Mouse (Mus musculus) erythroblast, embryonic 14.5 days (primary cell): ENCODE measurements around the gene Pard3b. TPM values are rescaled to one million over a fixed set of nuclear protein-coding genes. Genes with fewer than 3 reads are reported as not detected.
"Not testable (repeated sequence)": the region's sequence is repeated elsewhere in the genome, so short reads cannot be mapped to it uniquely, and the experiment has no call there.

Source experiments
- H3K27me3 ChIP-seq: 2 replicates; pipeline ENCODE4 v1.6.1; 2012; ENCODE audit warnings: inconsistent platforms; ENCODE audit not compliant: control insufficient read depth
- H3K36me3 ChIP-seq: 2 replicates; pipeline ENCODE4 v1.6.1; 2012; ENCODE audit warnings: mild to moderate bottlenecking, inconsistent platforms; ENCODE audit not compliant: control insufficient read depth
- H3K4me1 ChIP-seq: 2 replicates; pipeline ENCODE4 v1.6.1; 2012; ENCODE audit warnings: inconsistent platforms; ENCODE audit not compliant: control insufficient read depth
- H3K4me3 ChIP-seq: replicated peaks from 2 replicates; pipeline ENCODE3; 2012; ENCODE audit warnings: moderate library complexity, mild to moderate bottlenecking, inconsistent platforms
- H3K9me3 ChIP-seq: 2 replicates; pipeline ENCODE4 v1.6.1; 2012; ENCODE audit warnings: low read length, inconsistent platforms, mixed read lengths; ENCODE audit not compliant: control insufficient read depth
- GATA1 ChIP-seq: IDR thresholded peaks from 2 replicates; pipeline ENCODE4 v1.6.1; 2012; ENCODE audit warnings: low read length, inconsistent platforms, mixed read lengths
- TAL1 ChIP-seq: IDR thresholded peaks from 3 replicates; pipeline ENCODE4 v1.6.1; 2012; ENCODE audit warnings: low read length, inconsistent platforms, mixed read lengths
- polyA plus RNA-seq: library from polyadenylated mRNA; stranded (reverse); fragments of >175 nt; gene quantifications from 2 replicates; pipeline ENCODE4 v1.2.3, GENCODE M21; 2012

Pard3b gene
- polyA plus RNA-seq, 1 experiment: not detected

- no peak overlapping the region for H3K4me3 ChIP-seq
- H3K4me1 ChIP-seq: no peaks in the 10 kb centered on the region
- H3K27me3 ChIP-seq: no peaks in the 10 kb centered on the region
- TF ChIP-seq TAL1 (no peak), GATA1 (no peak)
- H3K36me3 ChIP-seq: no peaks in the 10 kb centered on the region
- H3K9me3 ChIP-seq: no peaks in the 10 kb centered on the region
Observed at GRCm38 (mm10) chr1:62597751-62598400, 959.3 kb downstream of the Pard3b start.

GRCm38 (mm10) chr1:62598551-62598950 is 959.9 kb downstream of the Pard3b start:
- no peaks in the 10 kb centered on the region for H3K36me3 ChIP-seq
- H3K9me3 ChIP-seq: no peaks in the 10 kb centered on the region
- TF ChIP-seq TAL1: no peak
- no peak for TF ChIP-seq GATA1
- H3K4me3 ChIP-seq: no peak overlapping the region
- no peaks in the 10 kb centered on the region for H3K4me1 ChIP-seq
- no peaks in the 10 kb centered on the region for H3K27me3 ChIP-seq

GRCm38 (mm10) chr1:62604644-62605043 is 966.0 kb downstream of the Pard3b start:
- H3K27me3 ChIP-seq, H3K4me3 ChIP-seq, H3K36me3 ChIP-seq, H3K9me3 ChIP-seq, H3K4me1 ChIP-seq: not testable (repeated sequence)

GRCm38 (mm10) chr1:62618109-62618665 is 979.6 kb downstream of the Pard3b start:
- Histone ChIP-seq H3K4me1 (no peaks in the 10 kb centered on the region), H3K9me3 (no peaks in the 10 kb centered on the region), H3K4me3 (no peak overlapping the region), H3K27me3 (no peaks in the 10 kb centered on the region), H3K36me3 (no peaks in the 10 kb centered on the region)
- no peak for TF ChIP-seq TAL1
- TF ChIP-seq GATA1: no peak

GRCm38 (mm10) chr1:62619456-62619855 is 980.8 kb downstream of the Pard3b start:
- Histone ChIP-seq H3K4me3 (no peak overlapping the region), H3K9me3 (no peaks in the 10 kb centered on the region), H3K27me3 (no peaks in the 10 kb centered on the region), H3K36me3 (no peaks in the 10 kb centered on the region), H3K4me1 (no peaks in the 10 kb centered on the region)
- TF ChIP-seq GATA1: no peak
- TF ChIP-seq TAL1: no peak

- Histone ChIP-seq H3K4me1 (no peaks in the 10 kb centered on the region), H3K9me3 (no peaks in the 10 kb centered on the region), H3K36me3 (no peaks in the 10 kb centered on the region), H3K27me3 (no peaks in the 10 kb centered on the region), H3K4me3 (no peak overlapping the region)
- no peak for TF ChIP-seq GATA1
- TF ChIP-seq TAL1: no peak
Observed at GRCm38 (mm10) chr1:62622447-62622846, 983.8 kb downstream of the Pard3b start.

GRCm38 (mm10) chr1:62624166-62624565 is 985.5 kb downstream of the Pard3b start:
- TF ChIP-seq TAL1 (no peak), GATA1 (no peak)
- Histone ChIP-seq H3K4me1 (no peaks in the 10 kb centered on the region), H3K9me3 (no peaks in the 10 kb centered on the region)

GRCm38 (mm10) chr1:62624836-62625235 is 986.2 kb downstream of the Pard3b start:
- H3K4me1 ChIP-seq: no peaks in the 10 kb centered on the region
- H3K27me3 ChIP-seq: no peaks in the 10 kb centered on the region
- no peak overlapping the region for H3K4me3 ChIP-seq
- H3K9me3 ChIP-seq: no peaks in the 10 kb centered on the region
- no peak for TF ChIP-seq TAL1
- TF ChIP-seq GATA1: no peak
- H3K36me3 ChIP-seq: no peaks in the 10 kb centered on the region

More at GRCm38 (mm10) chr1:62624166-62624565, 985.5 kb downstream of the Pard3b start:
- Histone ChIP-seq H3K36me3 (no peaks in the 10 kb centered on the region), H3K4me3 (no peak overlapping the region), H3K27me3 (no peaks in the 10 kb centered on the region)

GRCm38 (mm10) chr1:62625332-62625731 is 986.7 kb downstream of the Pard3b start:
- Histone ChIP-seq H3K4me1 (no peaks in the 10 kb centered on the region), H3K27me3 (no peaks in the 10 kb centered on the region), H3K36me3 (no peaks in the 10 kb centered on the region), H3K4me3 (no peak overlapping the region), H3K9me3 (no peaks in the 10 kb centered on the region)
- TF ChIP-seq TAL1 (no peak), GATA1 (no peak)
